Mouse (Mus musculus) left cerebral cortex, adult 6 months (tissue): ENCODE measurements around the gene Cth. TPM values are rescaled to one million over a fixed set of nuclear protein-coding genes. Genes with fewer than 3 reads are reported as not detected.

Experiments
- long read RNA-seq, 2 experiments: library from polyadenylated mRNA; unstranded; transcript quantifications; one replicate each; pipeline ENCODE4 v2.0.0; 2019 to 2020
- polyA plus RNA-seq: library from polyadenylated mRNA; unstranded; fragments of <200 nt; fragmentation: Nextera tagmentation; gene quantifications from 2 replicates; pipeline ENCODE4 v1.2.3, GENCODE M21; 2021

The Cth gene
- polyA plus RNA-seq = 6.0 and 6.8 TPM in 2 replicates
- long read RNA-seq, experiment 1, transcript Cth-201 (12 exons, 1,815 nt) = major isoform, 55 of 57 reads
- long read RNA-seq, experiment 1, partial matches to known transcripts = 0 of 57 reads
- long read RNA-seq, experiment 1, other reads (novel, unspliced or antisense) = 2 of 57 reads
- long read RNA-seq, experiment 2, transcript Cth-201 (12 exons, 1,815 nt) = major isoform, 8 of 12 reads
- long read RNA-seq, experiment 2, partial matches to known transcripts = 1 of 12 reads
- long read RNA-seq, experiment 2, other reads (novel, unspliced or antisense) = 3 of 12 reads

GRCm38 (mm10) chr3:157924692-157925328, at the start of gene Cth:
Gene Cth, minus strand, starts transcription at chr3:157925077.

GRCm38 (mm10) chr3:157946843-157947358, 22.0 kb upstream of the Cth start, which contains the start of gene Ankrd13c:
Gene Ankrd13c, plus strand, starts transcription at chr3:157947239.

Other genes with a start within 250 kb of the Cth start
- gene Ankrd13c, start 22.2 kb upstream of the Cth start, polyA plus RNA-seq = 23.6 and 31.6 TPM in 2 replicates
- 115 and 124 TPM in 2 replicates for gene Srsf11, start 111.6 kb upstream of the Cth start, polyA plus RNA-seq
- gene Lrrc40, start 111.6 kb upstream of the Cth start, polyA plus RNA-seq = 29.7 and 37.2 TPM in 2 replicates